Mouse (Mus musculus) G1E (cell line): ENCODE results near the gene Zfp874a.

ENCODE experiments used
- CTCF ChIP-seq: IDR thresholded peaks from 2 replicates; pipeline ENCODE4 v1.5.1; 2012; ENCODE audit warnings: low read depth, low read length, inconsistent platforms, mixed read lengths
- TAL1 ChIP-seq: conservative IDR thresholded peaks from 2 replicates; pipeline ENCODE4 v1.6.1; 2012; ENCODE audit warnings: low read depth, low read length, inconsistent platforms, mixed read lengths

DNA sequence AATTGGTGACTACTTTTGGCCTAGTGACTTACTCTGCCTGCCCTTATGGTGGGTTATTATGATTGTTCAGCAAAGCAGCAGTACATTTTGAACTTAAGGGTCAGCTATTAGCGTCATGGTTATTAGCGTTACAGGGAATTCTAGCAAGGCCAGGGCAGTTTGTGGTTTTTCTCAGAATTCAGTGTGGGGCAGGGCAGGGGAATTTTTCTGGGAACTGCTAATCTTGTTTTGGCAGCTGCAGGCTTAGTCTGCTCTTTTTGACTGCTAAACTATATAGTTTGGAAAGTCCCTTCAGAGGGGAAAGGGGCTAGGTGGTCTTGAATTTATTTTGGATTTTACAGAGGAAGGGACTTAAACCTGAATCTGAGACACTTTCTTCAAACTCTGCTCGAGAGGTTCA, 17.9 kb upstream of the Zfp874a start:
- TF ChIP-seq CTCF (no peak), TAL1 (peak; percentile 79)
